Mouse (Mus musculus): ENCODE results near the gene Zhx3. TPM values are rescaled to one million over a fixed set of nuclear protein-coding genes. Genes with fewer than 3 reads are reported as not detected.

The Zhx3 gene
- total RNA-seq, 4 experiments from 2014 or later = 55.1 to 71.0 (median 64.2) TPM

Other genes starting within 250 kb of the Zhx3 start
- gene Top1, start 227.1 kb downstream of the Zhx3 start, total RNA-seq (2022) = 10 to 100 TPM; 65.3 to 71.3 (median 70.4) TPM
- gene Plcg1, start 141.7 kb downstream of the Zhx3 start, total RNA-seq (2022) = 100 to 1,000 TPM; 103 to 121 (median 114) TPM
- 1 to 10 TPM in 2 of 4 experiments, under 1 TPM in 2; 0.76 to 1.2 (median 1.0) TPM for gene Lpin3, start 7.7 kb upstream of the Zhx3 start, total RNA-seq (2022)
- gene Emilin3, start 39.3 kb upstream of the Zhx3 start, total RNA-seq (2022) = under 1 TPM; 0.19 to 0.51 (median 0.32) TPM
- 10 to 100 TPM; 62.9 to 77.7 (median 70.2) TPM for gene Chd6, start 236.1 kb upstream of the Zhx3 start, total RNA-seq (2022)